In the genomic region with DNA sequence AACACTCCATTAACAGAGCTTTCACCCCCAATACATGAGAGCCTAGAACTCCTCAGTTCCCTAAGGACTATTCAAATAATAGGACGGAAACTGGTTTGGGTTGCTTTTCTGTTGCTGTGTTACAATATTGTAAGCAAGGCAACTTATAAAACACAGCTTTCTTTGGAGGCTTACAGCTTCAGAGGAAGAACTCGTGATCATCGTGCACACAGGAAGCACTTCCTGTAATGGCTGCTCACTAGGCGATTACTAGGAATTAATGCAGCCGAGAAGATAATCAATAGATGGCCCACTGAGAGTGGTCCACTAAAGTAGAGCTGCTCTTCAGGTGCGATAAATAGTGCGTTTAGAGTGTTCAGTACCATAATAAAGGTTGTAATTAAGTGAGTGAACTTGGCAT, we compare ENCODE assay signal across 20 mouse cellular contexts.
DNase-seq lines count a peak whose midpoint lies in the region; ATAC-seq and TF ChIP-seq lines count a peak whose summit lies in the region.
"Had no signal": no experiment of that assay in that cellular context is flagged by ENCODE, and none has a peak within 500 bp of the region (broad histone marks: within the 10 kb centered on the region; RNA-seq: fewer than 3 reads in every experiment).

No protein-coding gene starts in this region.

- H3K27ac ChIP-seq in lung, embryonic 14.5 days (ENCODE audit: low read depth), result peak overlapping the region; percentile 39; the same call in 1 of the 2 replicates
- peak overlapping the region; percentile 75; the same call in 1 of the 2 replicates for H3K27ac ChIP-seq in spleen, adult 2 months (ENCODE audit: insufficient read depth, low read length)
- no peak overlapping the region for H3K27ac ChIP-seq in neural tube, embryonic 15.5 days (replicated peaks)
- H3K27ac ChIP-seq: embryonic facial prominence, embryonic 13.5 days; forebrain, embryonic 13.5 days had no signal

- no peak for ATAC-seq in lung, embryonic 14.5 days (ENCODE audit: insufficient read depth)
- peak; percentile 45 for ATAC-seq in activated CD4-positive, CD25-positive, alpha-beta regulatory T cell, adult 4 months
- no peak for ATAC-seq in neural tube, embryonic 15.5 days (ENCODE audit: low FRiP score)
- ATAC-seq: forebrain, embryonic 13.5 days; forebrain, postnatal 0 days; hindbrain, embryonic 16.5 days had no signal

- WGBS in lung, embryonic 14.5 days, result 84% methylated on average over 7 of the region's 7 CpGs
- WGBS in lung, adult 2 months, result 74% methylated on average over 7 of the region's 7 CpGs
- WGBS in spleen, adult 2 months, result 75% methylated on average over 7 of the region's 7 CpGs
- WGBS in neural tube, embryonic 15.5 days, result 76% methylated on average over 7 of the region's 7 CpGs

- no peak for TF ChIP-seq POLR2A in lung, adult 2 months (IDR thresholded peaks at IDR 0.05; ENCODE audit: borderline replicate concordance, extremely low read depth, low read depth, low read length)
- TF ChIP-seq POLR2A in spleen, adult 2 months (IDR thresholded peaks at IDR 0.05; ENCODE audit: low read depth, low read length), result no peak

- no peaks in the 10 kb centered on the region for H3K9me3 ChIP-seq in lung, embryonic 14.5 days (ENCODE audit: low read depth, low read length)
- H3K9me3 ChIP-seq in neural tube, embryonic 15.5 days (replicated peaks), result no peaks in the 10 kb centered on the region
- H3K9me3 ChIP-seq: embryonic facial prominence, embryonic 13.5 days; forebrain, embryonic 13.5 days; heart, embryonic 12.5 days had no signal

- TF ChIP-seq CTCF in lung, embryonic 14.5 days (IDR thresholded peaks at IDR 0.05; ENCODE audit: low read depth), result no peak
- TF ChIP-seq CTCF in lung, adult 2 months (IDR thresholded peaks at IDR 0.05; ENCODE audit: insufficient read depth, low read length), result no peak
- TF ChIP-seq CTCF in spleen, adult 2 months (IDR thresholded peaks at IDR 0.05; ENCODE audit: extremely low read depth, insufficient read depth, insufficient read length, insufficient replicate concordance), result no peak

- no peaks in the 10 kb centered on the region for H3K27me3 ChIP-seq in lung, embryonic 14.5 days (ENCODE audit: insufficient read depth, low read length)
- H3K27me3 ChIP-seq in spleen, adult 2 months (ENCODE audit: control insufficient read depth, insufficient read depth, low read length), result no peaks in the 10 kb centered on the region
- H3K27me3 ChIP-seq in splenic B cell, adult 2 months (ENCODE audit: control insufficient read depth, insufficient read depth, low read length, poor library complexity, severe bottlenecking), result peaks cover 2% of the 10 kb centered on the region; the same call in 1 of the 2 replicates
- no peaks in the 10 kb centered on the region for H3K27me3 ChIP-seq in neural tube, embryonic 15.5 days (replicated peaks)
- H3K27me3 ChIP-seq: embryonic facial prominence, embryonic 13.5 days; forebrain, embryonic 13.5 days; heart, embryonic 12.5 days had no signal

- H3K36me3 ChIP-seq in lung, embryonic 14.5 days (ENCODE audit: insufficient read depth), result no peaks in the 10 kb centered on the region
- H3K36me3 ChIP-seq in spleen, adult 2 months (ENCODE audit: control insufficient read depth, insufficient read depth, low read length), result no peaks in the 10 kb centered on the region
- no peaks in the 10 kb centered on the region for H3K36me3 ChIP-seq in splenic B cell, adult 2 months (ENCODE audit: control insufficient read depth, insufficient read depth, low read length, poor library complexity, severe bottlenecking)
- H3K36me3 ChIP-seq in neural tube, embryonic 15.5 days, result no peaks in the 10 kb centered on the region
- H3K36me3 ChIP-seq: embryonic facial prominence, embryonic 13.5 days; heart, embryonic 12.5 days had no signal

- no peak overlapping the region for H3K9ac ChIP-seq in lung, embryonic 14.5 days
- H3K9ac ChIP-seq in neural tube, embryonic 15.5 days (replicated peaks), result no peak overlapping the region
- H3K9ac ChIP-seq: embryonic facial prominence, embryonic 13.5 days; forebrain, embryonic 13.5 days; forebrain, postnatal 0 days; heart, embryonic 12.5 days had no signal

- H3K4me2 ChIP-seq in lung, embryonic 14.5 days, result no peak overlapping the region
- H3K4me2 ChIP-seq in neural tube, embryonic 15.5 days, result no peak overlapping the region
- H3K4me2 ChIP-seq: embryonic facial prominence, embryonic 13.5 days; forebrain, embryonic 13.5 days; heart, embryonic 12.5 days had no signal

- H3K4me3 ChIP-seq in lung, embryonic 14.5 days (ENCODE audit: low read depth, low read length), result no peak overlapping the region
- H3K4me3 ChIP-seq in lung, adult 2 months (replicated peaks; ENCODE audit: extremely low read depth, low read depth, low read length), result no peak overlapping the region
- H3K4me3 ChIP-seq in spleen, adult 2 months (ENCODE audit: extremely low read depth, insufficient read depth, insufficient read length), result no peak overlapping the region
- H3K4me3 ChIP-seq in neural tube, embryonic 15.5 days (replicated peaks), result no peak overlapping the region
- H3K4me3 ChIP-seq: embryonic facial prominence, embryonic 13.5 days; forebrain, embryonic 13.5 days; heart, embryonic 12.5 days had no signal

- no peak for DNase-seq in lung, embryonic 14.5 days
- no peak for DNase-seq in lung, adult 2 months
- no peak for DNase-seq in spleen, adult 2 months (ENCODE audit: low read depth in 1 of 2, low spot score in 2 of 2)
- DNase-seq in spleen, postnatal 10 days (ENCODE audit: low spot score in 2 of 2), result no peak
- DNase-seq in splenic B cell, adult 2 months (ENCODE audit: low read depth, low spot score), result peak; percentile 46
- no peak for DNase-seq in kidney, adult 8-10 months
- DNase-seq: adrenal gland, adult 2 months; adrenal gland, postnatal 25 days; cerebellum, adult 18-20 months; cerebellum, adult 9-11 months; cerebellum, postnatal 36 days; forebrain, postnatal 0 days; gastrocnemius, postnatal 14 days; heart, postnatal 36 days had no signal

- peaks cover 33% of the 10 kb centered on the region for H3K4me1 ChIP-seq in lung, embryonic 14.5 days (ENCODE audit: insufficient read depth)
- H3K4me1 ChIP-seq in lung, adult 2 months (ENCODE audit: control insufficient read depth, insufficient read depth, low read length), result peaks cover 8% of the 10 kb centered on the region
- peaks cover 37% of the 10 kb centered on the region; the same call in 1 of the 2 replicates for H3K4me1 ChIP-seq in spleen, adult 2 months (ENCODE audit: control insufficient read depth, insufficient read depth, insufficient read length)
- peaks cover 14% of the 10 kb centered on the region; the same call in 1 of the 2 replicates for H3K4me1 ChIP-seq in neural tube, embryonic 15.5 days
